Mouse (Mus musculus) natural killer cell, adult 2 months (primary cell): ENCODE data around the gene Umod.

Experiments
- DNase-seq, 2 experiments: peaks; one replicate each; pipeline ENCODE4 v3.0.0; 2022; ENCODE audit warnings: low spot score in 2 of 2

The Umod gene

GRCm38 (mm10) chr7:119441938-119442337 is 37.1 kb downstream of the Umod start:
- no peak for DNase-seq

- DNase-seq: no peak
These were observed 51.9 kb downstream of the Umod start for GRCm38 (mm10) chr7:119427180-119427616.

- no peak for DNase-seq
These were observed 58.4 kb downstream of the Umod start for GRCm38 (mm10) chr7:119420730-119421129.

GRCm38 (mm10) chr7:119418523-119418922 is 60.6 kb downstream of the Umod start:
- DNase-seq: no peak
